Mouse (Mus musculus) thymus, postnatal 14 days (tissue): ENCODE measurements at regions not wholly inside any gene's neighbourhood (a gene's known extent, or its start where the extent isn't known, plus 50 kb on each side); places are given as distances from the start of the nearest gene placed in this dataset.

Source experiments
- DNase-seq: peaks from one replicate; pipeline ENCODE4 v3.0.0; 2021

DNA sequence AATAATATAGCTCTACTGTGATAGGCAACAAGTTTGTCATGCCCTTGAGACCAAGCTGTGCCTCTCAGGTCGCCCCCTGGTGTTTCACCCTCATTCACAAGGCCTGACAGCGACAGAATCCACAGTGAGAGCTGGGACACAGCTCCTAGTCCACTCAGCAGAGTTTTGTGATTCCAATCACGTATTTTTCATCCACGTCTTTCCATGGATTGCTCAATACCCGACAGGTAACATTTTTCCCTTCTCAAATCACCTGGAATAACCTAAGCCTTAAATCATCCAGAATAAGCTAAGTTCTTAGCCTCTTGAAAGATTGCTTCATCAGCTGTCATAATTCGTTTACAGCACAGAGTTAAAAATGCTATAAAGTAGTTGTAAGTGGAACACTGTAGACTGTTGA is 211.3 kb downstream of the Ccdc91 start:
- DNase-seq = no peak

DNA sequence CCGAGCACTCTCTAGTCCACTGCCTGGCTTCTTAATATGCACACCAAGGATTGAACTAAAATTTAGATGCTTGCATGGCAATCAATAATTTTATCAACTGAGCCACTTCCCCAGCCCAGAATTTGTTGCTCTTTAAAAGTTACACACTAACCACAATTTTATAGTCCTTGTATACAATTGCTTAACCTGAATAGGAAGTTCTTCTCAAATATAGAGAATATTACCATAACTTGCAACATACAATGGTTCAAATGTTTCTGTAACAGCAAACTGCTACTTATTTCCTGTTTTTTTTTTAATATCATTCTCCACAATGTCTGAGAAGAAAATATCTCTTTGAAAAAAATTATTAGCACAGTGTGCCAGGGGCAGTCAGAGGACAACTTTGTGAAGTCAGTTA is 222.6 kb downstream of the Ccdc91 start:
- no peak for DNase-seq

DNA sequence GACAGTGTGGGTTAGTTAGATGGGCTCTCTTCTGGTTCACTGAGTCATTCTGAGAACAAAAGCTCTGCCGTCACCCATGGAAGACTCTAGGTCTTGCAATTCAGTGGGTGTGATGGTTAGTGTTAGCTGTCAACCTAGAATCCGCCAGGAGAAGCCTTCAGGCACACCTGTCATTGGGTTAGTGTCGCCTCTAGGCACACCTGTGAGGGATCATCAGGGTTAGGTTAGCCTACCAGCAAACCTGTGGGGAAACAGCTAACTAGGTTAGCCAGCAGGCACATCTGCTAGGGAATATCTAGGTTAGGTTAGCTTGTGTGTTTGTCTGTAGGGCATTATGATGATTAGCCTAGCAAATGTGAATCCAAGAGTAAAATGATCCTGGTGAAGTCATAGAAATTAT is 223.8 kb downstream of the Ccdc91 start:
- no peak for DNase-seq

GRCm38 (mm10) chr6:147700629-147701028 is 225.0 kb downstream of the Ccdc91 start:
- DNase-seq = no peak

DNA sequence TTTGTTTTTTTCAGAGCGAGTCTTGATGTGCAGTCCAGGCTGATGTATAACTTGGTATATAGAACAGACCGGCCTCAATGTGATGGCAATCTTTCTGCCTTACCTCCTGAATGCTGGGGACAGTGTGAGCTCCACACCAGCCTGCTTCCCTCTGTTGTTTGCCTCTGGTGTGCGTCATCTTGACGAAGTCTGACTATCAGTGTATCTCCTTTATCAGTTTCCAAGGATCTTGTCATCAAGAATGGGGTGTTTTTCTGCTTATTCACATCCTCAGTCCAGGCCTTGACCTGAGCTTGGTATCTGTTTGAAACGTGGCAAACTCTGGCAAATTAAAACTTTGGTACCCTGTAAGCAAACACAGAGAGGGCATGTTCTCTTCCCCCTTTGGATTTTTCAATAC is 226.3 kb downstream of the Ccdc91 start:
- no peak for DNase-seq

- DNase-seq = no peak
Observed at GRCm38 (mm10) chr6:147704297-147704696, 228.7 kb downstream of the Ccdc91 start.

- DNase-seq = no peak
Observed at GRCm38 (mm10) chr6:147705936-147706335, 230.3 kb downstream of the Ccdc91 start.

DNA sequence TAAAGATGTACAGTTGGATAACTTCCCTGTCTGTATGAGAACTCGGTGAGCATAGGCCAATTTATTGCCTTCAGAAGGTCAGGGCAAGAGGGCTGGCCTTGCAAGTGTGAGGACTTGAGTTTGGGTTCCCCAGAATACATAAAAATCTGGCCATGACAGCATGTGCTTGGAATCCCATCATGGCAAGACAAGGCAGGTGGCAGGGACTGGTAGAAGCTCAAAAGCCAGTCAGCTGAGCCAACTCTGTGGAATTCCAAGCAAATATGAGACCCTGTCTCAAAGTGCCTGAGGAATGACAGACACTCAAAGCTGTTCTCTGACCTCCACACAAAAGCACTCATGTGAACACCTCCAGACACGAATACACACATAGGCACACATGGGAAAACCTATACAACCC is 231.1 kb downstream of the Ccdc91 start:
- no peak for DNase-seq

DNA sequence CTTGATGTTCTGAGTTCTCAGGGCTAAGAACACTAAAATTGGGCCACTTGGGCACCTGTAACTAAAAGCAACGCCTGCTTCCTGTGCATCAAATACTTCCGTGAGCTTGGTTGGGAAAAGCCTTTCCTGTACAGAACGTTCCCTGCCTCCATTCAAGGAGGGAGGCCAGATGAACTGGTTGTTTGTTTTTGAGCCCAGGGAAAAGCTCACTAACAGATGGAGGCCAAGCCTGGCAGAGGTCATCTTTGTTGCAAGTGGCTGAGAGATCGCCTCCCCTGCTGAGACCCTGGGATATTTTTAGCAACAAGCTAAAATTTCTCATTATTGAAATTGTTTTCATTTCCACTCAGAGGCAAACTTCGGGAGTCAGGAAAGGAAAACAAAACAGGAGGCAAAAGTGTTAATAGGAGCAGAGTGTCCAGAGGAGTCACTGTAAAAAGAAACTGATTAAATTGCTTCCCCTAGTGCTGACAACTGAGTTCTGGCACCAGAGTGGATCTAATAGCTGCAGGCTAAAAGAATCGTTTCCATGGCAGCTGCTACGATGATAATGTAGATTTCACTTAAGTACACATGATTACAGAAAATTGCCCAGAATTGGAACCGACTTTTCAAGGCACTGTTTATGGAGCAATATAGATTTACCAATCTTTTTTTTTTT is 242.6 kb downstream of the Ccdc91 start:
- DNase-seq = no peak

DNA sequence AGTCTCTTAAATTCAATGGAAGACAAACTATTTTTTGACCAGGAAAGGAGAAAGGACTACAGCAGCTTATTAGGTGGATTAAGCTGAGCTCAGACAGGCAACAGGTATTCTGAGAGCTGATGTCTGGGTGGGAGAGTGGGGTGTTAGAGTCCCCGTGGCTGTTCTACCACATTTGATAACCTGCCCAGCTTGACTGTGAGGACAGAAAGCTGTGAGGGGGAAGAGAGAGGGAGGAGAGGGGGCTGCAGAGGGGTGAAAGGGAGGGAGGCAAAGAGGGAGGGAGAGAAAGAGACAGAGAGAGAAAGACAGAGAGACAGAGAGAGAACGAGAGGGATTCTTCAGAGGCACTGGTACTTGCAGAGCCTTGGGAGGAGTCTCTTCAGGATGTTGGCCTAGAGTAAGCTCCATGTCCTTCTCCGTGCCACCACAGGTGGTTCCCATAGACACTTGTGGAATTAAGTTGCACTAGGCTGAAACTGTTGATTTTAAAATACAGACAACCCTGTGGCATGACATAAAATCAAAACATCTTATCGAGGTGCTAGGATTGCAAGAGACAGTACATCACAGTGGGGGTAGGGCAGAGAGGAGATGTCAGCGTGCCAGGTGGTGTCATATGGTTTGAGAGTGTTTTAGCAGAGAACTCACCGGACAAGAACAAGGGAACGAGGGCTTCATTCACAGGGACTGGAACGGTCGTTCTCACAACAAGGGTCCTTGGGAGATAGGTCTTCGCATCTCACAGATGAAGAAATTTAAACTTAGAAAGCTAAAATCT is 243.3 kb downstream of the Ccdc91 start:
- no peak for DNase-seq

DNA sequence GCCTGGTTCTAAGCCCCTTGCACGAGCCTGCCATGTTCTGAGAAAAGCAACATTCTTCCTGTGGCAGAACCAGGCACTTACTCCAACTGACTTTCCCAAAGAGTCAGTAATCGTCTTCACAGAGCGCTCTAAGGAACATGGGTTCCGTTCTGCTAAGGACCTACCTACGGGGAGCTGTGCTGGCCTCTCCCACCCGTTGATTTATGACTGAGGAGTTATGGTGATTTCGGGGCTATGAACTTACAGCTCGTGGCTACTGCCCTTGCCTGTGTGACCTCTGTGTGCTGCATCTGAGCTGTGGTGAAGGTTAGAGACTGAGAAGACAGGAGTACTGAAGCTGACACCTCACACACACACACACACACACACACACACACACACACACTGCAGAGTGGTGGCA is 243.9 kb downstream of the Ccdc91 start:
- DNase-seq = no peak

GRCm38 (mm10) chr6:147723336-147723735 is 247.7 kb downstream of the Ccdc91 start:
- no peak for DNase-seq

DNA sequence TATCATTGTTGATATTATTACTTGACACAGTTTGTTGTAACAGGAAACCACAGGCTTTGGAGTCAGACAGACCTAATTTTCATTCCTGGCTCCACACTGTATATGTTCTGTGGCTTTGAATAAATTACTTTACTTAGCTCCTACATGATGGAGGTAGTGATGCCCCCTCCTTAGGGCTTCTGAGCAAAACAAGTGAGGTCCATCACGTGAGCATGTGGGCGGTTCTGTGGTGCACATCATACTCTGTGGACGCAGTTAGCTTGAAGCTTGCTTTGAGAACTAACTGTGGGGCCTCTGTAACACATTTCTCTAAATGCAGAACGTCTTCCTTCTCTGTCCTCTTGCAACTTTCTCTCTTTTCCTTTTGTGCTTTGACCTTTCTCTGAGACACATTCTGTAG is 251.4 kb downstream of the Ccdc91 start:
- DNase-seq = no peak

- DNase-seq = no peak
Observed at GRCm38 (mm10) chr6:147727644-147728533, 252.3 kb downstream of the Ccdc91 start.

- no peak for DNase-seq
Observed at GRCm38 (mm10) chr6:147729721-147730120, 254.1 kb downstream of the Ccdc91 start.

DNA sequence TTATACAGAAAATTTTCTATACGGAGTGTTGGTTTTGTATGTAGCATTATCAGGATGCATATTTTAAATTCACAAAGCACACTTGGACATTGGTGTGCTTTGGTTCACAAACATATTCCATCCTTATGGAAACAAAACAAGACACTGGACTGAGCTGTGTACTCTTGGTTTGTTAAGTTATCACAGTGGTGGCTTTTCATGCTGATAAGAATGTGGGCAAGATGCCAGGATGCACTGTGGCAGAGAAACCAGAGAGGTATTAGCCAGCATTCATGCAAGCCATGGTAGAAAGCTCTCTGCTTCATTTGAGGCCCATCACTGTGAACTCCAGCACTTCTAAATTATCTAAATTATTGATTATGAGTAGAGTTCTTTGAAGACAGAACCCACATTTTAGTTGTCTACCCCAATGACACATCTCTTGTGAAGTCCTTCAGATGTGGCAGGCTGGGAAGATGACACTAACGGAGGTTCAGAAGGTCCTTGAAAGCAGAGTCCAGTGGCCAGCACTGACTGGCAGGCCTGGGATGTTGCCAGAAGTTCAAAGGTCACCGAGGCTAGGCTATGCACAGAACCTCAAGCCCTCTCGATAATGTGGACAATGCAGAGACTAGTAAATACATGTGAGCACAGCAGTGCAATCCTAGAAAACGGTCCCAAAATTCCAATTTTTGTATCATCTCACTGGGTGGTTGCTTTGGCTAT is 263.1 kb downstream of the Ccdc91 start:
- DNase-seq = no peak

GRCm38 (mm10) chr6:147741446-147741845 is 265.8 kb downstream of the Ccdc91 start:
- DNase-seq = no peak

GRCm38 (mm10) chr6:147744081-147744480 is 268.5 kb downstream of the Ccdc91 start:
- no peak for DNase-seq

DNA sequence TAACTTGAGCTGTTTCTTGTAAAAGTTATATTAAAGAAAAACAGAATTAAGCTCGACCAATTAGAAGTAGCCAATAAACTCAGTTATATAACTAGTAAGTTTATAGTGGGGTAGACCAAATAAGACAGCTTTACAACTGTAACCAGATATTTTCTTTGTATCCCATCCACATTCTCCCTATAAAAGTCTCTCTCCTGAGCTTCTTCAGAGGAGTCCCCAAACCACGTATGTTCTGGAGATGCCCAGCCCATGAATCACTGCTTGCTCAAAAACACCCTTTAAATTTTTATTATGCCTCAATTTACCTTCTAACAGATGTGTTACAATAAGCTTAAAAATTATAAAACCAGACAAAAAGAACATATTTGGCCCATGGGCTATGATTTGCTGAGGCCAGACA is 270.1 kb downstream of the Ccdc91 start:
- no peak for DNase-seq

- no peak for DNase-seq
Observed at GRCm38 (mm10) chr6:147747945-147748344, 272.3 kb downstream of the Ccdc91 start.

DNA sequence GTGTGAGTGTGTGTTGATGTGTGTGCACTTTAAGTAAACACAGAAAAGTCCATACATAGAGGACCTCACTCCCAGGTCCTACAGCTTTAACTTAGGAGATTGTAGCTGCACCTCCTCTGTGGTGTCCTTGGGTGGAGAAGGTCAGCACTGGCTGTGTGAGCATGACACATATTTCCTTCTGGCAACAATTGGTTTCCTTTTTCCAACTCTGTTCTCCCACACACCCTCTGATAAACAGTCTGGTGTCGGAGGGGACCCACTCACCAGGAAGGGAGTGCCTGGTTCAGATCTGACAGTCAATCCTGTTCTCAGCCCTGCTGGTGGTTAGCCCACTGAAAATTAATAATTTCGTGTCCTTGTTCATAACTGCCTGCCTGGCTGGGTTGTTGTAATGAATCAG is 276.7 kb downstream of the Ccdc91 start:
- DNase-seq = no peak

- DNase-seq = no peak
Observed at GRCm38 (mm10) chr6:147753828-147754227, 278.2 kb downstream of the Ccdc91 start.
